Mouse (Mus musculus) retina, embryonic 14.5 days (tissue): ENCODE measurements around the gene Grcc10.

Experiments used
- DNase-seq: peaks from one replicate; pipeline ENCODE4 v3.0.0-alpha.2; 2015; ENCODE audit warnings: low spot score

The Grcc10 gene

DNA sequence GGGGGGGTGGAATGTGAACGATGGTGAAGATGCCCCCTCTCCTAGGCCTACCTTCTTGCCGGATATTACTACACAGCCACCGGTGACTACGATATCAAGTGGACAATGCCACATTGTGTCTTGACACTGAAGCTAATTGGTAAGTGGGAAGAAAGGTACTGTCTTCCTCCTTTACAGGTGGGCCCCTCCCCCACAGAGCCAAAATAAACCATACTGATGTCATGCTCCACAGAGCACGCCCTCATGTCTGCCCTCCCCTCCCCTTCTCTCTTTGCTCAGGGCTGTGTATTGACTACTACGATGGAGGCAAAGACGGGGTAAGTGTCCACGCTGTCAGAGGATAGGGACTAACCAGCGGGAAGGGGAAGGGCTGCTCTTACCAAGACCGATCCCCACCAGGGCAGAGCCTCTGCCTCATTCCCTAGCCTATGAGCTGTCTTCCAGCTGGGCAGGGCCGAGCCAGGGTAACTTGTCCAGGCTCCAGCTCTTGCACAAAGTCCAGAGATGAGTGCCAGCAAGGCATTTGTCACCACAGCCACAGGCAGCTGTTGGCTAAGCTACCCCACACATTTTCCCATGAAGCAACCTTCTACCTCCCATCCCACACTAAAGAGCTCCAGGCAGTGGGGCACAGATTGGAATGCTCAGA is 41.1 kb downstream of the Grcc10 start:
- no peak for DNase-seq

DNA sequence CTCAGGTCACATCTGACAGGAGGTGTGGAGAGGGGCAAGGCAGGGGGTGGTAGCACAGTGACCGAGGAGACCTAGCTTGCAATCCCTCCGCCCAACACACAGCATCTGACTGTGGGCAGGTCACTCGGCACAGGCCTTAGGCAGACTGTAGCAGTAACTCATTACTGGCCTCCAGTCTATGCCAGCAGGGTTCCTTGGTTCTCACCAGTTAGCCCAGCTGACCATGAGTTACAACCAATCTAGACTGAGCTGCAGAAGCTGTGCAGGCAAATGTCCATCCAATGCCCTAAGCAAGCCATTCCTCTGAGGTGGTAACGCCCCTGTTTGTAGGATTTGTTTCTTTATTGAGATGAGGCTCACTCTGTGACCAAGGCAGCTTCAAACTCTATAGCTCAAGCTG is 41.8 kb downstream of the Grcc10 start:
- no peak for DNase-seq

DNA sequence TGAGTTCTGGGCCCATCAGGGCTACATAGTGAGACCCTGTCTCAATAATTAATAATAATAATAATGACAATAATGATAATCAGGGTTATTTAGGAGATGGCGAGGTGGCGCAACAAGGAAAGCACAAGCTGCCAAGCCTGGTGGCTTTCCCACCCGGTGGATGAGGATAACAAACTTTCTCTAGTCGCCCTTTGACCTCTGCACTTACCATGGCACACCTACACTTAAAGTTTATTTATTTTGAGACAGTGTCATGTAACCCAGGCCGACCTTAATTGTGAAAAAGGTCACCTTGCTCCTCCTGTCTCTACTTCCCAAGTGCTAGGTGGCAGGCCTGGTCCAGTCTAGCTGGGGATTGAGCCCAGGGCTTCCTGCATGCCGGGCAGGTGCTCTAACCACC is 42.4 kb downstream of the Grcc10 start:
- no peak for DNase-seq

DNA sequence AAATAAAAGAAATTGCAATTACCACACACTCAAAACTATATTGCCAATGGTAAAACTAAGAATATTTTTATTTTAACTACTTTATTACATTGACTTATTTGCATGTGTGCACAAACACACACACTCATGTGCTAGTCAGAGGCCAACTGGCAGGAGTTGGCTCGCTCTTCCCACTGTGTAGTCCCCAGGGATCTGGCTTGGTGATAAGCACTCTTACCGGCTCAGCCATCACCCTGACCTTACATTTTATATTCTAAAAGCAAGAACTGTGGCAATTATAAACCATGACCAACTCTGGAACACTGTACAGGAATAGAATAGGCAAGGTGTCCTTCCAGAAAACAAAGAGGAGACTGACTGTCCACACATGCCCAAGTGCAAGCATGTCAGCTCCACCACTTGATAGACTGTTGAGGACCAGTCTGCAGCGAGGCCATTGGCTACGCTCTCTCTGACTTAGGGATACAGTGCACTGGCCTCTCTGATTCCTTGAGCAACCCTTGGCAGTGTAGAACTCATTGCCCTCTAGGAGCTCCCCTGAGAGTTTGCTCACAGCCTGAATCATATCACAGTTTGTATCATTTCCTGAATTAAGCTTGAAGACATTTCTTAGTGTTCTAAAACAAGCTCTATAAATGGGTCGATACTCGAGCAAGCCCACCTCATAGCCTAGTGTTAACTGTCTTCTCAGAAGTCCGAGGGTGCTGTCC is 44.6 kb downstream of the Grcc10 start:
- no peak for DNase-seq

GRCm38 (mm10) chr6:124694166-124694955 is 46.8 kb downstream of the Grcc10 start:
- DNase-seq = no peak

GRCm38 (mm10) chr6:124693243-124693981 is 47.8 kb downstream of the Grcc10 start:
- no peak for DNase-seq

GRCm38 (mm10) chr6:124690517-124690916 is 50.7 kb downstream of the Grcc10 start:
- DNase-seq = no peak
